Mouse (Mus musculus) cerebellum, postnatal 14 days (tissue): ENCODE data around the gene Leng8.

ENCODE experiments used
- DNase-seq, 2 experiments: peaks; one replicate each; pipeline ENCODE4 v3.0.0; 2021; ENCODE audit warnings: mixed read lengths in 2 of 2

Gene Leng8

DNA sequence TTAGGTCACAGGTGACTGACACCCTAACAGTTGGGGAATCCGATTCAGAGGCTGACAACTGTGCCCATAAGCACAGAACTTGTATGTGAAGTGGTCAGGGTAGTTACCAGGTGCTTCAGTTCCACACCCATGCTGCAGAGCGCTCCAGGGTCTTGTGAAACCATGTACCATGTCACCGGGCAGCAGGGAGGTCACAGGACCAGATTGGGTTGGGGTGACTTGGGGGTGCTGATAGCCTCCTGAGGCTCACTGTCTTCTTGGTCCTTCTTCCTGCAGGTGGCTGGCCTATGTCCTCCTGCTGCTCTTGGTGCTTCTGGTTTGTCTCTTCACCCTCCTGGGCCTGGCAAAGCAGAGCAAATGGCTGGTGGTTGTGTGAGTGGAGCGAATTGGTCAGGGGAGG, 8.9 kb upstream of the Leng8 start:
- DNase-seq = no peak

DNA sequence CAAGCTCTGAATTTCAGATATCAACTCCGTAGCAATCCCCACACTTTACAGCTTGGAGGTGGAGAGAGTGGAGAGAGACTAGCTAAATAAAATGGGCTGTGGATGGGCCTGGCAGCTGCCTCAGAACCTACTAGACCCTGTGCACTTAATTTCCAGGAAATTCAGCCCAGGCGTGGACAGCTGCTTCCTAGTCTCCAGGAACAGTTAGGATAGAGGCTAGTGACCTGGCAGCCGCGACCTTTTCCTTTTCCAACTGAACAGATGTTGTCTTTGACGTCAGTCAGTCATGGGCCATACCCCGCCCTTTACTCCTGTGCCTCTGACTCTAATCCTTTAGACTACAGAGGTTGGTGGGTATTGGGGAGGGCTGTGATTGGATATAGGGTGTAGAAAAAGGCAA, 8.0 kb upstream of the Leng8 start:
- DNase-seq = peak; percentile 18 to 41

DNA sequence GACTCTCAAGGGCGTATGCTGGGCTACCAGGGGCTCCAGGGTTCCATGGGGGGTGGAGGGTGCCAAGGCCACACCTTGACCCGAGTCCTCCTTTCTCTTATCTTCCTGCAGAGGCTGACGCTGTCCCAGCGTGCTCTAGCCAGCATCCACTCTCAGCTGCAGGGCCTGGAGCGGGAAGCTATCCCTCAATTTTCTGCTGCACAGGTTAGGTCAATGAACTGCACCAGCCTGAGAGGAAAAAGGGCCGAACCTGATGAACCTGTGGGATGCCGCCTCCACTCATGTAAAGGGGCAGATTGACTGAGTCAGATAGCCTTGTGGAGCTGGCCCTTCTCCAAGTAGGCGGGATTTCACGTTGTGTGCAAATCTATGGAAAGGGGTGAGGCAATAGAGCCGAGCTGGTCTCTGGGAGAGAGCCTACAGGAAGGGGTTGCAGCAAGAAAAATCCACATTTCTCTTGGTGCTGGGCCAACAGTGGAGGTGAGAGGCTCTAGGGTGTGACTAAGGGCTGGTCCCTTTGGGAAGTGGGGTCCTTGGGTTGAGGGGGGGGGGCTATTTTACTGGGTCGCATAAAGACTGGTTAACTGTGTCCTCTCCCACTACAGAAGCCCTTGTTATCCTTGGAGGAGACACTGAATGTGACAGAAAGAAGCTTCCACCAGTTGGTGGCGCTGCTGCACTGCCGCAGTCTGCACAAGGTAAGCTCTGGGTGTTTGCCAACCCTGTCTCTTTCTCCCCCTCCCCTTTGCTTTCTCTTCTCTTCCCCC, 6.0 kb upstream of the Leng8 start:
- DNase-seq = peak; percentile 95 to 98

DNA sequence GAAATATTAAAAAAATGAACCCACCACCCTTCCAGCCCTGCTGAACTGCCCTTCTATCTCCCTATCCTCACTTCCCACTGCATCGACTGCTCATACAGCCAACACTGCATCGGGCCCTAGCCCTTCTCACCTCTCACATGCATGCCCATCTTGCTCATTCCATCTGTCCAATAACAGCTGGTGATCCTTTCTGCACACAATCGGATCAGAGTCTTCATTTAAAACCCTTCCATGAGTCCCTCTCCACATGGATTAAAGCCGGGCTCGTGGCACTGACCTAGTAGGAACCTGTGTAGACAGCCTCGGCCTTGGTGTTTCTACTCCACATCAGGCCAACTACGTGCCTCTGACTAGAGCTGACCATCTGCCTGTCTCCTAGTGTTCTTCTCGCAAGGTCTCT, 4.9 kb upstream of the Leng8 start:
- no peak for DNase-seq

DNA sequence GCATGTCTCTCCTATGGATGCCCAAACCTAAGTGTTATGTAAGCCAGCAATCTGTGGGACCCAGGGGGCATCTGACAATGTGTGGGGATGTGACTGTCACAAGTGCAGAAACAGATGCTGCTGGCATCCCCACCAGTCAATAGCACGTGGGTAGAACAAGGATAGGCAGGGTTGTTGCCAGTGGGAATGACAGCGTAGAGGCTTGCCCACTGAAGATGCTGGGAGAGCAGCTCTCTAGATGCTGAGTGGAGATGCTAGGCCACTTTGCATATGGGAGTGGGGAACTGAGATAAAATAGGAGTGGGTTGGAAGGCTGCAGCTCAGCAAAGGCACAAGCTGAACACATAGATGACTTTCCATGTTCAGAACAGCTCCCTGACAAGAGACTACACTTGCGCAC, 4.3 kb upstream of the Leng8 start:
- DNase-seq = peak in 1 of 2 experiments; percentile 17

DNA sequence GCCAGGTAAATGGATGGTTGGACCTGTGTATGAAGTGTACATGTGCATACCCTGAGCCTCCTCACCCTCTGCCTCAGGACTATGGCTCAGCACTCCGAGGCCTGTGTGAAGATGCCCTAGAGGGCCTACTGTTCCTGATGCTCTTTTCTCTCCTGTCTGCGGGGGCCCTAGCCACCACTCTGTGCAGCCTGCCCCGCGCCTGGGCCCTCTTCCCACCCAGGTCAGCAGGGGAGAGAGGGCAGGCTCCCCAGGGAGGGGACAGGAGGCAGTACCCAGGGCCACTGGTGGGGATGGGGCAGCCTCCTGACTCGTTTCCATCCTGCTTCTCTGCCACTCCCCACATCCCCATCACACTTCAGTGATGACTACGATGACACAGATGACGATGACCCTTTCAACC, 3.8 kb upstream of the Leng8 start:
- peak in 1 of 2 experiments; percentile 21 for DNase-seq

DNA sequence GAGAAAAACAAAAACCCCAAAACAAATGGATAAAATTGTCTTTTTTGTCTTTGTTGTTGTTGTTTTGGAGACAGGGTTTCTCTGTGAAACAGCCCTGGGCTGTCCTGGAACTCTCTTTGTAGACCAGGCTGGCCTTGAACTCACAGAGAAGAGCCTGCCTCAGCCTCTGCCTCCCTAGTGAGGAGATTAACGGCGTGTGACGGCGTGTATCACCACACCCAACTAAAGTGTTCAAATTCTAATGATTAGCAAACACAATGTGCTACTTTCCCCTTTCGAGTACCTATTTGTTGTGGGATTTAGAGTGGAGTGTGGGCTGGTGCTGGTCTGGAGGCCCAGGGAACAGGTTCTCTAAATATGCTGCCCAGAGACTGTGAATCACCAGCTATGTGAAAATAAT, 1.9 kb upstream of the Leng8 start:
- no peak for DNase-seq

DNA sequence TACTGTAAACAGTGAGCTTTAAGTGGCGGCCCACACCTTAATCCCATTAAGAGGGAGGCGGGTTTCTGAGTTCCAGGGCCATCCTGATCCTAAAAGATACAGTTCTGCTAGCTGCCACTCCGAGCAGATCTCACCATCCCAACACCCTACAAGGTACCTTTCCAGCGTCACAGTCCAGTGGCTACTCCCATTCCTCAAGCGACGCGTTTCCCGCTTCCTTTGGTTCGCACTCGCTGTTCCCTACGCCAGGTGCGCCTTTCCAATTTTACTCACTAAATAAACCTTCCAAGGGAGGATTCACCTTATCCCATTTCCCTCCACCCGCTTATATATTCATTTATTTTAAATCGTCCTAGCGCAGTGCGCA, 452 bp upstream of the Leng8 start:
- no peak for DNase-seq

DNA sequence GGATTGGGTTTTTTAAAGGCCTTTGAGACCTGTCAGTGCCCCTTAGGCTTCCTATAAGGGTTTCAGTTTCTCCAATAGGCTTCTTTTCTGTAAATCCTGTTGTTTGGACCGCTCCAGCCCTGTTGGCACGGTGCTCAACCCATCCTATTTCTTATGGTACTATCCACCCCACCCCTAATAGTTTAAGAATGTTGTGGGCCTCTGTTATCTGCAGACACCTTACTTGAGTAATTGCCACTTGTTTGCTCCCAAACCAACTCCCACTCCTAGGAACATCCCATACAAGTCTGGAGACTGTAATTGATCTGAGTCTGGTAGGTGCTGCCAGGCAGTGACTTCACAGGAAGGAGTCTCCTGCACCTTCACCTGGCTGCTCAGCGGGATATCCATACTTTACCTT, 907 bp downstream of the Leng8 start:
- DNase-seq = peak in 1 of 2 experiments; percentile 39

DNA sequence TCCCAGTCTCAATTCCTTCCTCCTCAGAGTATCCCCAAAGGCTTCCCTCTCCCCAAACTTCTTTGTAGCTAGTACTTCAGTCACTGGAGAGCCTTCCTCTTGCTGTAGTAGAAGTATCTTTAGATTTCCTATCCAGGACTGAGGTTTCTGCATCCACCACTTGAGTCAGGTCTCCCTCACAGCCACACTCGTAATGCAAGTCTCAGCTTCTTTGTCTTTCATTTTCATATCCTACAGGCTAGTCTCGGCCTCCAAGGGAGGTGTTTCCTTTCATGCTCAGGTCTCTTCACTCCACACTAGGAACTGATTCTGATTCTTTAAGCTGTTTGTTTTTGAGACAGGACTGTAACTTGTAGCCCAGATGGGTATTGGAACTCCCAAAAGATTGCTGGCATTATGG, 1.3 kb downstream of the Leng8 start:
- DNase-seq = peak in 1 of 2 experiments; percentile 3

DNA sequence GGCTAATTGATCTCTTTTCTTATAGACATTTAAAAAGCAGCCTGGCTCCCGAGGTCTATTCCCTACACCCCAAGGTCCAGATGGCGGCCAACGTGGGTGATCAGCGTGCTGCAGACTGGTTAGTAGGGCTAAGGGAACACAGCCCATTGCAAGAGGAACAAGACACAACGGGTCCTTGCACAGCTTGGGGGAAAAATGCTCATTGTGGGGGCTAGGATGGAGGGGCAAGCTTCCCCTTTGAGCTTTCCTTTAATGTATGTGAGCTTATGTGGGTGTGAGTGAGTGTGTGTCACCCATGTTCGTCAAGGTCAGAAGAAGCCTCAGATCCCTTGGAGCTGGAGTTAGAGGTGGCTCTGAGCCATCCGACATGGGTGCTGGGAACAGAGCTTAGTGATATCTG, 1.8 kb downstream of the Leng8 start:
- peak in 1 of 2 experiments; percentile 13 for DNase-seq

DNA sequence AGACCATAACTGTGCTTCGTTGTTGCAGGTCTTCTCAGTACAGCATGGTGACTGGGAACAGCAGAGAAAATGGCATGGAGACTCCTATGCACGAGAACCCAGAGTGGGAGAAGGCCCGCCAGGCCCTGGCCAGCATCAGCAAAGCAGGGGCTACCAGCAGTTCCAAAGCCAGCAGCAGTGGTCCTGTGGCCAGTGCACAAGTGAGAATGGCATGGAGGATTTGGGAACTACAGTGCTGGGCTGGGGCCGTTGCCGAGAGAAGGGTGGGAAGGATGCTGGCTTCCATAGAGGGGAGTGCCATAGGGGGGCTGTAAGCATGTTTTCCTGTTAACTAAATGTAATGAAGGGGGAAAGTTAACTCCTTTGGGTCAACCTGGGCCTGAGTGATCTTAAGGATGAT, 2.6 kb downstream of the Leng8 start:
- no peak for DNase-seq

DNA sequence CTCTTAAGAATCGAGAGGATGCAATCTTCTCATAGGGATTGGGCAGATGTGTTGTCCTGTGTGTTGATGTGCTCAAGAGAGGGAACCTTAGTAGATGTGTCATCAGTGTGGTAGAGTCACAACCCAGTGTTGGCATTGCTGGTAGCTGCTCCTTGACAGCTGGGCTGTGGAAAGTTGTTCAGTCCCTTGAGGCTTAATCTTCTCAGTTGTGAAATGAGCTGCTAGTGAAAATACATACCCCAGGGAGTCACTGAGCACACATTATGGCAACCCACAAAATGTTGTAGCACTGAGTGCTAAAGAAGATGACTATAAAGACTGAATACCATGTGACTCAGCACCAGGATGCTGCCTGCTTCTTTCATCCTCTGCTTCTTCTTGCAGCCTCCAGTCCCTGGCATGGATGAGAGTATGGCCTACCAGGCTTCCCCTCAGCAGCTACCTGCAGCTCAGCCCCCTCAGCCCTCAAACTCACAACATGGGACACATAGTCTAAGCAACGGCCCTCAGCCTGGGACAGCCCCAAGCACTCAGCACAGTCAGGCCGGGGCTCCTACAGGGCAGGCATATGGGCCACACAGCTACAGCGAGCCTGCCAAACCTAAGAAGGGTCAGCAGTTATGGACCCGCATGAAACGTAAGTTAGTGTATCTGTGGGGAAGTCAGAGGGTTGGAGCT, 4.9 kb downstream of the Leng8 start:
- DNase-seq = peak; percentile 12 to 21

DNA sequence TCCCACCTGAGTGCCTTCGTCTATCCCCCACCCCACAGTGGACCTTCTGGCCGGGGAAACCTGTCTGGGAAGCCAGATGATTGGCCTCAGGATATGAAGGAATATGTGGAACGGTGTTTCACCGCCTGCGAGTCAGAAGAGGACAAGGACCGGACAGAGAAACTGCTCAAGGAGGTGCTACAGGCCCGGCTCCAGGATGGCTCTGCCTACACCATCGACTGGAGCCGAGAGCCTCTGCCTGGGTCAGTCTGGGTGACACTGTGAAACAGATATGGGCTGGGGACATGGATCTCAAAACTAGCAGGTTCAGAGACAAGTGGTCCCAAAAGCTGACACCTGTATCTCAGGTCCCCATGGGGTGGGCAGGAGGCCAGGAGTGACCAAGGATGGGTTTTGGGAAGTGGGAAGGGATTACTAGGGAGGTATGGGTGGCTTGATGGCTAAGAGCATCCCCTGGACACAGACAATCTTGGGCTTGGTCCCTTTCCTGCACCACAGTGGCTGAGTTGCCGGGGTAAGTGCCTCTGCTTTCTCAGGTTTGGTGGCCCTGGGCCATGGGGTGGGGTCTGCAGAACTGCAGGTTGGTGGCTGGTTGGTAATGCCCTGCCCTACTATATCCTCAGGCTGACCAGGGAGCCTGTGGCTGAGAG, 6.1 kb downstream of the Leng8 start:
- DNase-seq = peak; percentile 14 to 36

DNA sequence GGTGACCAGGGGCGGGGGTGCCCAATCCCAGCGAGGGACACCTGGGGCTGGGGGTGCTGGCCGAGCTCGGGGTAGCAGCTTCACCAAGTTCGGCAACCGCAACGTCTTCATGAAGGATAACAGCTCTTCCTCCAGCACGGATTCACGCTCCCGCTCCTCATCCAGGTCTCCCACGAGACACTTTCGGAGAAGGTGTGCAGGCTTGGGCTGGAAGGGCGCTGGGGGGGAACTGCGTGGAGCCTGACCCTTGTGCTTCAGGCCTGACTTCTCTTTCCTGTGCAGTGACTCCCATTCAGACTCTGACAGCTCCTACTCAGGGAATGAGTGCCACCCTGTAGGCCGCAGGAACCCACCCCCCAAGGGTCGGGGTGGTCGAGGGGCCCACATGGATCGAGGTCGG, 6.7 kb downstream of the Leng8 start:
- peak in 1 of 2 experiments; percentile 12 for DNase-seq

DNA sequence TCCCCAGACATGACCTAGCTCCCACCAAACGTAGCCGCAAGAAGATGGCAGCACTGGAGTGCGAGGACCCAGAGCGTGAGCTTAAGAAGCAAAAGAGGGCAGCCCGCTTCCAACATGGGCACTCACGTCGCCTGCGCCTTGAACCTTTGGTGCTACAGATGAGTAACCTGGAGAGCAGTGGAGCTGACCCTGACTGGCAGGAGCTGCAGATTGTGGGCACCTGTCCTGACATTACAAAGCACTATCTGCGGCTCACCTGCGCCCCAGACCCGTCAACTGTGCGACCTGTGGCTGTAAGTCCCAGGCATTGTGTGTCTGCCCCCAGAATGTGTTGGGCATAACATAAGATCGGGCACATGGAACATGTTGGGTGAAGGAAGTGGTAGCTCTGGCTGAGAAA, 7.2 kb downstream of the Leng8 start:
- peak in 1 of 2 experiments; percentile 1 for DNase-seq

DNA sequence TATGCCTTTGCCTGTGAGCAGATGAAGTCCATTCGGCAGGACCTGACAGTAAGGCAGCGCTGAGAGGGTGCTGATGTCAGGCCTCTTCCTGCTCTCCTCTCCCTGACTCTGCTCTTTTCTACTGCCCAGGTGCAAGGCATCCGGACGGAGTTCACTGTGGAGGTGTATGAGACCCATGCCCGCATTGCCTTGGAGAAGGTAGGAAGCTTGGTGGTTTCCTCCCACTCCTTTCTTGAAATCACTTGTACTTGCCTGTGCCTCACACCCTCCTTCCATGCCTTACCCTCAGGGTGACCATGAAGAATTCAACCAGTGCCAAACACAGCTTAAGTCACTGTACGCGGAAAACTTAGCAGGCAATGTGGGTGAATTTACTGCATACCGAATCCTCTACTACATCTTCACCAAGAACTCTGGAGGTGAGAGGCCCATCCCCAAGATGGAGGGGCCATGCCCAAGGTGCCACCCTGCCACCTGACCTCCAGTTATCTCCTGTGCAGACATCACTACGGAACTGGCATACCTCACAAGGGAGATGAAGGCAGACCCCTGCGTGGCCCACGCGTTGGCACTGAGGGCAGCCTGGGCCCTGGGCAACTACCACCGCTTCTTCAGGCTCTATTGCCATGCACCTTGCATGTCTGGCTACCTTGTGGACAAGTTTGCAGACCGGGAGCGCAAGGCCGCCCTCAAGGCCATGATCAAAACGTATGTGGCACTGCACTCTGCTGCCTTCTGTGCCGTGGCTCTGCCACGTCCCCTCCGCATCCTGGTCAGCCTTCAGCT, 8.1 kb downstream of the Leng8 start:
- peak in 1 of 2 experiments; percentile 13 for DNase-seq

DNA sequence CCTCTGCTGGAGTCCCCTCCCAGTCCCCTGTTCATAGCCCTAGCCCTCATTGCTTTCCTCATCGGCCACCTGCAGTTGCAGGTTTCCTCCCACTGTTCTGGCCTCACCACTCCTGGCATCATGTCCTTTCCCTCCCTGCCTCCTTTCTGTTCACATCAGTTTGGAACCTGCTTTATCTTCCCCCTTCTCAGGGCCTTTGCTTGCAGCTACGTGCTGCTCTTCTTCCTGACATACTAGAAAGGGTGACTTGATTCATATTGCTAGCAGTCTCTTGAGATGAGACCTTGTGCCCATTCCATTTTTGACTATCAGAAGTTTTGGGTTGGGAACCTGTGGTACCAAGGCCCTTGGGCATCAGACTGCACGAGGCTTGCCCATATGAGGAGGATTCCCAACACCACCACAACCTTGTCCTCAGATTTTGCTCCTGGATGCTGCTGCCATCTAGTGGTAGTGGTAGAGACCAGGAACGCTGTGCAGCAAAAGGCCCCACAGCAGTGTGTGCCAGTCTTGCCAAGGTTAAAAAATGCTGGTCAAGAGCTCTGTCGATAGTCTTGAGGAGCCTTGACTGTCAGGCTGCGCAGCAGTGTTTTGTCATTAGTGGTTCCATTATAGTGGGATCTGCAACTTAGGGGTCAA, 8.8 kb downstream of the Leng8 start:
- DNase-seq = peak; percentile 69 to 73

DNA sequence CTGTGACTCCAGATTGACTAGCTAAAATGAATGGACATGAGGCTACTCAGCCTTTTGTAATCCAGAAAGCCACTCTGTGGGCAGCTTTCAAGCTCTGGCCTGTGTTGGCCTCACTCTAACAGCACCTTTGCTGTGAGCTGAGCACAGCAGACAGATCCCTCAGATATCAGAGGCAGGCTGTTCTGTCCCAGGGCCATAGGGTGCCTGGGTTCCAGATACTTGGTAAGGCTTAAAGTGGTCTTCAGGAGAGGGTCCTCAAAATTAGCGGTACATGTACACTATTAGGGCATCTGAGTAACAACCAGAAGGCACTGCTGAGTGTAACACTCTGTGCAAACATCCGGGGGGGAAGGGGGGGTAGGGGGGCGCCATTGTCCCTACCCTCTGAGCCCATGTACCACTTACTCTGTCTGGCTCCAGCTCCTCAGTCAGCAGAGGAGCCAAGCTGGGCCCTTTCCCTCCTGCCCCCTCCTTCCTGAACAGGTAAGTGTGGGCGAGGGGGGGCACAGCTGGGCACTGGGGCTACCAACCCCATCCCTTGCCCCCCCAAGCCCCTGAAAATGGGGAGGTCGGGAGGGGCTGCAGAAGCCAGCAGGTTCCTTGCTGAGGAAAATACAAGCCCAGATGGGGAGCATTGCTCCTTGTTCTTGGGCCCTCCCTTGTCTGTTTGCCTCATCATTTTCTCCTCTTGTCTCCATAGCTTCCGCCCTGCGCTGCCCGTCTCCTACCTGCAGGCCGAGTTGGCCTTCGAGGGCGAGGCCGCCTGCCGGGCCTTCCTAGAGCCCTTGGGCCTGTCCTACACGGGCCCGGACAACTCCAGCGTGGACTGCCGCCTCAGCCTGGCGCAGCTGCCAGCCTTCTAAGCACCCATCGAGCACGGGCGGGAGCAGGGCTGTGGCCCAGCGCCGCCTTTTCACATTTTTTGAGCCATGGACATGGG, 9.7 kb downstream of the Leng8 start:
- DNase-seq = peak in 1 of 2 experiments; percentile 20

DNA sequence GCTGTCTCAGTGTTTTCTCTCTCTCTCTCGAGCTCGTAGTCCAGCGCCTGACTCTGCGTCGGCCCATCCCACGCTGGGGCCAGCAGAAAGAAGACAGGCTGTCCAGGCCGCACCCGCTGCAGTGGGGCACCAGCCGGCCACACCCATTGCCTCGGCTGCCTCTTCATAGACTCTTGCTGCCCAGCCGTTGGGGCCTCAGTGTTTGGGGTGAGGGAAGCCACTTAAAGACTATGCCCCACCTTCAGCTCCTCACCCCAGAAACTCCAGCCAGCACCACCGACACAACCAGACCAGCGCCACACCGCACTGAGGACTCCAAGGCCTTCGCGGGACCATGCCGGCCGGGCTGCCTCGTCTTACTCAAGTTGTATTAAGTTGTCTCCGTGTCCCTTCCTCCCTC, 10.5 kb downstream of the Leng8 start:
- peak in 1 of 2 experiments; percentile 13 for DNase-seq

DNA sequence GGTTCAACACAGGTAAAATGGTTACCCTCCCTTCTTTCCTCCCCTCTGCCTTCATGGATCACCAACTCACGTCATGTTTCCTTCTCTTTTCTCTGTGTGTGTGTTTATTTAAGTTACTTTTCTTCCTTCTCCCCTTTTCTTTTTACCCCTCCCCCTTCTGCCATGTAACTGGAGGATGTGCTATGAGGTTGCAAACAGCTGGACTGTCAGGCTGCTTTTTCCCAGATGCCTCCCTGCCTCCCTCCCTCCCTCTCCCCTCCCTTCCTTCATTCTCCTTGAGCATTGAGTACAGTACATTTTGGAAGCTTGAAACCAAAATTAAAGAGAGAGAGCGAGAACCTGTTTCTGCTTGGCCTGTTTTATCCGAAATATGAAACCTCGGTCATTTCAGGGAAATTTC, 11.0 kb downstream of the Leng8 start:
- peak in 1 of 2 experiments; percentile 3 for DNase-seq
